Mouse (Mus musculus) left cerebral cortex, postnatal 14 days (tissue): Measurements from ENCODE around the gene Kars. TPM values are rescaled to one million over a fixed set of nuclear protein-coding genes. Genes with fewer than 3 reads are reported as not detected.
A peak's percentile ranks its signal among the peaks of the same experiment; 100 is the strongest.

Source experiments
- DNase-seq, 2 experiments: peaks; one replicate each; pipeline ENCODE4 v3.0.0; 2021 to 2022; ENCODE audit warnings: low spot score in 2 of 2, mixed read lengths in 1 of 2
- intact Hi-C: fragments of 180-260 bp; cut with DNase I; formaldehyde crosslinking; loops from one replicate; pipeline ENCODE4 v1.15.1; 2025
- total RNA-seq, 2 experiments: library from RNA; stranded (reverse); gene quantifications; 2 replicates each; pipeline ENCODE4 v1.2.3; 2021

Kars gene
- total RNA-seq, 2 experiments from 2014 or later = 68.3 to 71.8 TPM

GRCm38 (mm10) chr8:111992013-111992702 lies 19.0 kb downstream of the Kars start, which contains the start of gene Adat1:
TSS of gene Adat1 (minus strand) at chr8:111992302.
- intact Hi-C loops = loop anchor here (1.0 to 10.0 kb wide), 2 partner anchors 19 to 117 kb away; partner anchors contain the start of genes Kars, Terf2ip and Tmem170
- peak; percentile 83 to 89 for DNase-seq

- intact Hi-C loops = loop anchor here (2.0 to 10.0 kb wide), 2 partner anchors 50 to 116 kb away; partner anchors contain the start of genes Gabarapl2 and Tmem170
- peak in 1 of 2 experiments; percentile 54 for DNase-seq
Measured at GRCm38 (mm10) chr8:111991278-111991677, 19.8 kb downstream of the Kars start.

DNA sequence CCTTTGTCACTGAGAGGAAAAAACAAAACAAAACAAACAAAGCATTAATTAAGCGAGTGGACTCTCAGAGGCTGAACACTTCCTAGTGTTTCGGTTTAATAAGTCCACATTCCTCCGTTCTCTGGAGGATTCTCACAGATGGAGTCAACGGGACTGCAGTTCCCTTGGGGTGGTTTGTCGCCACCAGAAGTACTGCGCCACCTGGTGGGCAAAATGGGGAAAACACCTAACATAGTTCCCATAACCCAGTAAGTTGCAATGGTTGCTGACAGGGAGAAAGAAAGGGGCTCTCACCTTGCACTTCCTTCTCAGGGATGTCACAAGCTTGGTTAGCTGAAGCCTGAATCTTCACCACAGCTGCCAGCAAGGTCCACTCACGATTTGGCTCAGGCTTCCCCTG lies 21.2 kb downstream of the Kars start:
- intact Hi-C loops = loop anchor here (2.0 to 10.0 kb wide), 2 partner anchors 49 to 115 kb away; partner anchors contain the start of genes Gabarapl2 and Tmem170
- peak; percentile 70 to 83 for DNase-seq

GRCm38 (mm10) chr8:111984511-111984910 lies 26.6 kb downstream of the Kars start:
- DNase-seq = no peak
- intact Hi-C loops = no loop called here

DNA sequence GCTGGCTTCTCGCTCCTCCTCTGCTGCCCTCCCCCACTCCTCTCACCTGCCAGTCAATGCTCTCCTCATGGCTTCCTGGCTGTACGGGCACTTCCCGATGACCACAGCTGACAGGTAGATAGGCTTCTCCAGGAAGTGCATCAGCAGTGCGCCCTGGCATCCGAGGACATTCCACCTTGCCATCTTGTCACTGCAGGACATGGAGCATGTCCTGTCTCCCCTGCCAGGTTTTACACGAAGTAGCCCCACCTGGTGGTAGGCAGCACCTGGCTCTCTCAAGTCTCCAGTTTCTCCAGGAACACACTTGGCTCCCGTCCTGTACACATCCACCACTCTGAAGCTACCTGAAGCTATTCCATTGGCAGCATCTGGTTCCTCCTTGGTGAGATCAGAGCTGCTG lies 29.0 kb downstream of the Kars start:
- no peak for DNase-seq
- intact Hi-C loops = no loop called here

GRCm38 (mm10) chr8:111978147-111978546 lies 33.0 kb downstream of the Kars start:
- intact Hi-C loops = no loop called here
- no peak for DNase-seq

DNA sequence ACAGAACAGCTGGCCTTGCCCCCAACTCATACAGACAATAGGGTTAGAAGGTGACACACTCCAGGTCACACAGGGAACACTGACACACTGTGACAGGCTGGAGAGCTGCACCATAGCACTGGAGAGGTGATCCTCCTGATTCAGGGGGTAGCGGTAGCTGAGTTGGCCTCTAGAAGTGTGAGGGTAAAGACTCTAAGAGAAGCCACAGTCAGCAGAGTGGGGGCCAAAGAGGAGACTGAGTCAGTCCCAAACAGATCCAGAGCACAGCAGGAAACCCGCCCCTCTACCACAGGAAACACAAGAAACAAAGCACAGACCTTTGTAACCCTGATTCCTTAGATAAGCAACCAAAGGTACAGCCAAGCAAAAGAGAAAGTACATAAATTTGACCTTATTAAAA lies 34.8 kb downstream of the Kars start:
- no peak for DNase-seq
- intact Hi-C loops = no loop called here

GRCm38 (mm10) chr8:111975706-111976105 lies 35.4 kb downstream of the Kars start:
- intact Hi-C loops = no loop called here
- no peak for DNase-seq

GRCm38 (mm10) chr8:111974138-111974537 lies 37.0 kb downstream of the Kars start:
- intact Hi-C loops = no loop called here
- no peak for DNase-seq

GRCm38 (mm10) chr8:111968991-111969390 lies 42.1 kb downstream of the Kars start:
- intact Hi-C loops = no loop called here
- DNase-seq = no peak

- intact Hi-C loops = no loop called here
- DNase-seq = no peak
Measured at GRCm38 (mm10) chr8:111968541-111968940, 42.6 kb downstream of the Kars start.

DNA sequence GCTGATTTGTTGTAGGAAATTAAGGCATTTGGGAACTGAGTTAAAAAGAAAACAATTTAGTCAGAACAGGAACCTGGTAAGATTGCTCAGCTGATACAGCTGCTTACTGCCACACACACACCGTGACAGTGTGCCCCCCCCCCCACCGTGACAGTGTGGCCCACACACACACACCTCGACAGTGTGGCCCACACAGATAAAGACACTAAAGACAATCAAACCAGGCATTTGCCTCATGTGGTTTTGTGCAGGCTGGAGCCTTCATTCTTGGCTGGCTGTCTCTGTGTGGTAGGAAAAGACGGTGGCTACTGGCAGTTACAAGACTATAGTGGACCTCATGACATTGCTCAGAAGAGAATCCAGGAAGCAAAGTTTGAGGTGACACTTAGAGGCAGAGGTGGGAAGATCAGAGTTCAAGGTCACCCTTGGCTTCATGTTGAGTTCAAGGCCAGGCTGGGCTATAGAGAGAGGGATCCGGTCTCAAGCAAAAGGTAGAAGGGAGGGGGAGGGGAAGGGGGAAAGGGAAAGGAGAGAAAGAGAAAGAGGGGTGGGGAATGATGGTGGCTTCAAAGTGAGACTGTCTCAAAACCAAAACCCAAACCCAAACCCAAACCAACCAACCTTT lies 43.8 kb downstream of the Kars start:
- no peak for DNase-seq
- intact Hi-C loops = no loop called here

DNA sequence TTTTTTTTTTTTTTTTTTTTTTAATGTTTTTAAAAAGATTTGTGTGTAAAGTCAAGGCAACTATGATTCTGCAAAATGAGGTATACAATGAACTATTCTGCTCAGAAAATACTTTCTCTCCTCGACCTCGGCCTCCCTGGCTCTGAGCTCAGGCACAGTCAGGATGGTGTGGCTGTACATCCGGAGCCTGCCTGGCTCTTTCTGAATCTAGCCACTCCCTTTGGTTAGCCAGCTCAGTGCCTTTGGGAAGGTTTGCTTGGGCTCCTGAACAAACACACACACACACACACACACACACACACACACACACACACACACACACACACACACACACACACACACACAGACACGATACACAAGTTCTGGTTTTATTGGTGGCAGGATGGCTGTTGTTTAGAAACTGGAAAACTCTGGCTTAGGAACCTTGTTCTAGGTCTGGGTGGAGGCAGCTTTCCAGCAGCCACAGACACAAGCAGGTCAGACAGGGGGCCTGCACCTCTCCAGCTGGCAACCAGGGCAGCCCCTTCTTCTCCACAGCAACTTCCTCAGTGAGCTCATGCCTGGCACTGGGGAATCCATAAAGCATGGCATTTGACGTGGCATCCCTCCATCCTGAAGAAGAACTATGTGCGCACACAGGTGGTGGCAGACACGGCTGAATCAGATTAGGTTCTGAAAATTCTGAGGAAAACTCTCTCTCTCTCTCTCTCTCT lies 46.1 kb downstream of the Kars start:
- intact Hi-C loops = no loop called here
- no peak for DNase-seq

- DNase-seq = peak in 1 of 2 experiments; percentile 26
- intact Hi-C loops = no loop called here
Measured at GRCm38 (mm10) chr8:111964351-111964750, 46.8 kb downstream of the Kars start.

DNA sequence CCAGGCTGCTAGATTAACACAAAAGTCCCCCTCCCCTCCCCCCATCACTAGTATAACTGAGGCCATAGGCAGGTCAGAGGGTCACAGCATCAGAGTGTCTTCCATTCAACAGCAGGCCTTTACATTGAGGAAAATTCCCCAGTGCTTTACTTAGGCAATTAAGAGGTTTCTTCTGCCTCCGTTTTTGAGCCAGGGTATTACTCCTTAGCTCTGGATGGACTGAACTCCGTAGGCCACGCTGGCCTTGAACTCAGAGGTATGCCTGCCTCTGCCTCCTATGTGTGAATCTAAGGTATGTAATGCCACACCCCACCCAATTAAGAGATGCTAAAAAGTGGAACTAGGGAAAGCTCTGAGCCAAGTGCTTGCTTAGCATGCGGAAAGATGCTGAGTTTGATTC lies 47.6 kb downstream of the Kars start:
- intact Hi-C loops = no loop called here

GRCm38 (mm10) chr8:111963091-111963490 lies 48.0 kb downstream of the Kars start:
- no peak for DNase-seq
- intact Hi-C loops = no loop called here

More for the DNA sequence above, 47.6 kb downstream of the Kars start:
- DNase-seq = no peak

- intact Hi-C loops = no loop called here
- DNase-seq = no peak
Measured at GRCm38 (mm10) chr8:111962589-111962988, 48.5 kb downstream of the Kars start.

DNA sequence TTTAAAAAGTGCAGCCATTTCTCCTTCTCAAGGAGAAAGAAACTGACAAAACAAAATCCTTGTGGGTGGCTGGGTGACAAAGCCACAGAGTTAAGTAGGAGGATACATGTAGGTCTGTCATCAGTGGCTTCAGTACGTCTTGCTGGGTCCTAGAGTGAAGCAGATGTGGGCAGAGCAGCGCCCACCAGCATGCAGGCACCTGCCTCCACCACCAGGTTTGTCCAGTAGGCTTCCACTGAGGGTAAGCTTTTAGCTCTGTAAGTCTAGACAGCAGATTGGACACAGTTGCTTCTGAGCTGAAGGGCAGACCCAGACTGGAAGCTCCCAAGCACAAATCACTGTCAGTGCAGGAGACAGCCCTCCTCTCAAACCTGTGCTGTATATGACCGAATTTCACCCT lies 49.8 kb downstream of the Kars start:
- intact Hi-C loops = no loop called here
- no peak for DNase-seq

GRCm38 (mm10) chr8:111960591-111961321 lies 50.4 kb downstream of the Kars start:
- intact Hi-C loops = no loop called here
- DNase-seq = no peak

GRCm38 (mm10) chr8:111957231-111957630 lies 53.9 kb downstream of the Kars start:
- no peak for DNase-seq
- intact Hi-C loops = no loop called here
